Mouse (Mus musculus): ENCODE results near the gene Smarca2. TPM values are rescaled to one million over a fixed set of nuclear protein-coding genes. Genes with fewer than 3 reads are reported as not detected.

Smarca2 gene
- polyA plus RNA-seq, 1 experiment, result 2.0 TPM

- Histone ChIP-seq H3K79me2 (ENCODE audit: control insufficient read depth, insufficient read depth) (no peaks in the 10 kb centered on the region), H3K4me2 (ENCODE audit: low read depth) (no peak overlapping the region), H3K27me3 (ENCODE audit: control insufficient read depth, insufficient read depth, insufficient read length) (peaks cover 3% of the 10 kb centered on the region), H3K36me3 (ENCODE audit: control insufficient read depth, insufficient read depth) (no peaks in the 10 kb centered on the region), H3ac (ENCODE audit: control insufficient read depth, insufficient read length) (no peak overlapping the region), H3K4me3 (no peak overlapping the region)
- no peak for TF ChIP-seq MAX (IDR thresholded peaks at IDR 0.05; ENCODE audit: low read depth)
- TF ChIP-seq POLR2A (IDR thresholded peaks at IDR 0.05; ENCODE audit: insufficient read length, low read depth), result no peak
- no peak for TF ChIP-seq SRF (IDR thresholded peaks at IDR 0.05; ENCODE audit: control insufficient read depth, insufficient read length, low read depth)
These were observed 8.1 kb downstream of the Smarca2 start for GRCm38 (mm10) chr19:26612995-26613394.

- Histone ChIP-seq H3K4me2 (ENCODE audit: low read depth) (no peak overlapping the region), H3K27me3 (ENCODE audit: control insufficient read depth, insufficient read depth, insufficient read length) (no peaks in the 10 kb centered on the region), H3ac (ENCODE audit: control insufficient read depth, insufficient read length) (no peak overlapping the region), H3K36me3 (ENCODE audit: control insufficient read depth, insufficient read depth) (no peaks in the 10 kb centered on the region), H3K79me2 (ENCODE audit: control insufficient read depth, insufficient read depth) (no peaks in the 10 kb centered on the region), H3K4me3 (no peak overlapping the region)
- TF ChIP-seq TCF3 (IDR thresholded peaks at IDR 0.05; ENCODE audit: insufficient read length, low read depth), result no peak
- no peak for TF ChIP-seq E2F4 (IDR thresholded peaks at IDR 0.05; ENCODE audit: insufficient read depth)
- no peak for TF ChIP-seq REST (IDR thresholded peaks at IDR 0.05; ENCODE audit: insufficient read depth, insufficient read length)
- TF ChIP-seq USF1 (IDR thresholded peaks at IDR 0.05; ENCODE audit: low read depth), result no peak
- no peak for TF ChIP-seq TCF12 (IDR thresholded peaks at IDR 0.05; ENCODE audit: insufficient read depth, poor library complexity, severe bottlenecking)
- no peak for TF ChIP-seq MYOG (IDR thresholded peaks at IDR 0.05; ENCODE audit: control insufficient read depth in 1 of 3, insufficient read depth in 1 of 3, insufficient read length in 2 of 3, low read depth in 2 of 3)
- TF ChIP-seq POLR2AphosphoS2 (IDR thresholded peaks at IDR 0.05; ENCODE audit: insufficient read length, low read depth), result no peak
These were observed 8.8 kb downstream of the Smarca2 start for GRCm38 (mm10) chr19:26613665-26614064.

- Histone ChIP-seq H3K36me3 (ENCODE audit: control insufficient read depth, insufficient read depth) (no peaks in the 10 kb centered on the region), H3ac (ENCODE audit: control insufficient read depth, insufficient read length) (no peak overlapping the region), H3K79me2 (ENCODE audit: control insufficient read depth, insufficient read depth) (no peaks in the 10 kb centered on the region), H3K4me3 (no peak overlapping the region), H3K27me3 (ENCODE audit: control insufficient read depth, insufficient read depth, insufficient read length) (no peaks in the 10 kb centered on the region), H3K4me2 (ENCODE audit: low read depth) (no peak overlapping the region)
- TF ChIP-seq SRF (IDR thresholded peaks at IDR 0.05; ENCODE audit: control insufficient read depth, insufficient read length, low read depth) (no peak), MYOD1 (IDR thresholded peaks at IDR 0.05; ENCODE audit: control insufficient read depth in 1 of 3, insufficient read length in 2 of 3, low read depth in 2 of 3) (no peak), MYOG (IDR thresholded peaks at IDR 0.05; ENCODE audit: control insufficient read depth in 1 of 3, insufficient read depth in 1 of 3, insufficient read length in 2 of 3, low read depth in 2 of 3) (no peak), REST (IDR thresholded peaks at IDR 0.05; ENCODE audit: insufficient read depth, insufficient read length) (no peak), POLR2A (IDR thresholded peaks at IDR 0.05; ENCODE audit: insufficient read length, low read depth) (no peak)
These were observed 11.4 kb downstream of the Smarca2 start for GRCm38 (mm10) chr19:26616271-26616670.

GRCm38 (mm10) chr19:26617287-26617686 lies 12.4 kb downstream of the Smarca2 start:
- TF ChIP-seq SRF (IDR thresholded peaks at IDR 0.05; ENCODE audit: control insufficient read depth, insufficient read length, low read depth) (no peak), E2F4 (IDR thresholded peaks at IDR 0.05; ENCODE audit: insufficient read depth) (no peak), CEBPB (IDR thresholded peaks at IDR 0.05; ENCODE audit: insufficient read depth, poor library complexity, severe bottlenecking) (no peak), REST (IDR thresholded peaks at IDR 0.05; ENCODE audit: insufficient read depth, insufficient read length) (no peak), POLR2A (IDR thresholded peaks at IDR 0.05; ENCODE audit: insufficient read length, low read depth) (no peak), POLR2AphosphoS2 (IDR thresholded peaks at IDR 0.05; ENCODE audit: insufficient read length, low read depth) (no peak), MYOG (IDR thresholded peaks at IDR 0.05; ENCODE audit: control insufficient read depth in 1 of 3, insufficient read depth in 1 of 3, insufficient read length in 2 of 3, low read depth in 2 of 3) (no peak), TCF3 (IDR thresholded peaks at IDR 0.05; ENCODE audit: insufficient read length, low read depth) (no peak), TCF12 (IDR thresholded peaks at IDR 0.05; ENCODE audit: insufficient read depth, poor library complexity, severe bottlenecking) (no peak)
- H3K79me2 ChIP-seq (ENCODE audit: control insufficient read depth, insufficient read depth), result no peaks in the 10 kb centered on the region

GRCm38 (mm10) chr19:26630712-26631235 lies 25.9 kb downstream of the Smarca2 start:
- Histone ChIP-seq H3K4me2 (ENCODE audit: low read depth) (no peak overlapping the region), H3K4me3 (no peak overlapping the region), H3ac (ENCODE audit: control insufficient read depth, insufficient read length) (no peak overlapping the region), H3K27me3 (ENCODE audit: control insufficient read depth, insufficient read depth, insufficient read length) (no peaks in the 10 kb centered on the region), H3K79me2 (ENCODE audit: control insufficient read depth, insufficient read depth) (no peaks in the 10 kb centered on the region), H3K36me3 (ENCODE audit: control insufficient read depth, insufficient read depth) (no peaks in the 10 kb centered on the region)
- TF ChIP-seq TCF12 (IDR thresholded peaks at IDR 0.05; ENCODE audit: insufficient read depth, poor library complexity, severe bottlenecking) (no peak), TCF3 (IDR thresholded peaks at IDR 0.05; ENCODE audit: insufficient read length, low read depth) (no peak), USF1 (IDR thresholded peaks at IDR 0.05; ENCODE audit: low read depth) (no peak), REST (IDR thresholded peaks at IDR 0.05; ENCODE audit: insufficient read depth, insufficient read length) (no peak), SRF (IDR thresholded peaks at IDR 0.05; ENCODE audit: control insufficient read depth, insufficient read length, low read depth) (no peak)

More at GRCm38 (mm10) chr19:26617287-26617686, 12.4 kb downstream of the Smarca2 start:
- no peak overlapping the region for H3ac ChIP-seq (ENCODE audit: control insufficient read depth, insufficient read length)
- no peaks in the 10 kb centered on the region for H3K27me3 ChIP-seq (ENCODE audit: control insufficient read depth, insufficient read depth, insufficient read length)
- no peak overlapping the region for H3K4me2 ChIP-seq (ENCODE audit: low read depth)
- no peak overlapping the region for H3K4me3 ChIP-seq
- no peaks in the 10 kb centered on the region for H3K36me3 ChIP-seq (ENCODE audit: control insufficient read depth, insufficient read depth)

Measured in myocyte (in vitro differentiated cells).